Mouse (Mus musculus) heart, adult 2 months (tissue): ENCODE measurements around the gene Myadml2. TPM values are rescaled to one million over a fixed set of nuclear protein-coding genes. Genes with fewer than 3 reads are reported as not detected.

Experiments used
- DNase-seq, 2 experiments: peaks; one replicate each; pipeline ENCODE4 v3.0.0; 2021
- H3K27ac ChIP-seq: fragments of 200-600 bp; 2 replicates; pipeline ENCODE4 v1.8.1; 2022
- H3K27me3 ChIP-seq: fragments of 200-500 bp; 2 replicates; pipeline ENCODE4 v1.6.1; 2012; ENCODE audit warnings: mild to moderate bottlenecking, low read length, inconsistent platforms, mixed read lengths; ENCODE audit not compliant: control insufficient read depth, insufficient read depth
- H3K36me3 ChIP-seq: fragments of 200-500 bp; 2 replicates; pipeline ENCODE4 v1.6.1; 2012; ENCODE audit warnings: low read length, inconsistent platforms; ENCODE audit not compliant: control insufficient read depth, insufficient read depth
- H3K4me1 ChIP-seq: fragments of 200-500 bp; 2 replicates; pipeline ENCODE4 v1.6.1; 2011; ENCODE audit warnings: low read length; ENCODE audit not compliant: control insufficient read depth, insufficient read depth
- H3K4me3 ChIP-seq: fragments of 200-600 bp; 2 replicates; pipeline ENCODE4 v1.8.1; 2022
- H3K79me2 ChIP-seq: fragments of 200-500 bp; replicated peaks from 2 replicates; pipeline ENCODE4 v1.6.1; 2012; ENCODE audit warnings: mild to moderate bottlenecking, inconsistent platforms, low read length, moderate library complexity, mixed read lengths; ENCODE audit not compliant: control insufficient read depth, insufficient read depth
- H3K9ac ChIP-seq: fragments of 200-500 bp; 2 replicates; pipeline ENCODE4 v1.6.1; 2012; ENCODE audit warnings: low read depth, mild to moderate bottlenecking, control low read depth, inconsistent platforms, low read length, mixed read lengths
- CTCF ChIP-seq: fragments of 200-600 bp; IDR thresholded peaks from 2 replicates; pipeline ENCODE4 v1.8.1; 2022; ENCODE audit warnings: antibody characterized with exemption, mild to moderate bottlenecking, moderate library complexity
- EP300 ChIP-seq: fragments of 200-500 bp; IDR thresholded peaks from 2 replicates; pipeline ENCODE4 v1.6.1; 2011; ENCODE audit warnings: low read depth, low read length, control low read depth; ENCODE audit not compliant: insufficient read depth
- POLR2A ChIP-seq: fragments of 200-500 bp; IDR thresholded peaks from 2 replicates; pipeline ENCODE4 v1.6.1; 2011; ENCODE audit warnings: mild to moderate bottlenecking, low read depth, low read length, control low read depth; ENCODE audit not compliant: insufficient read depth
- WGBS: fragments of 180-500 bp; shearing (Covaris S2); methylation state at CpG from one replicate; pipeline ENCODE4 v1.1.7; 2018; 5-methylcytosine and 5-hydroxymethylcytosine counted together
- intact Hi-C: fragments of 180-260 bp; cut with DNase I; formaldehyde crosslinking; loops from one replicate; pipeline ENCODE4 v1.15.1; 2025
- polyA plus RNA-seq: library from polyadenylated mRNA; depleted of rRNA; stranded (reverse); fragments of >200 nt; gene quantifications from 2 replicates; pipeline ENCODE4 v1.2.3, GENCODE M21; 2012
- total RNA-seq, 2 experiments: library from RNA; stranded (reverse); gene quantifications; 2 replicates each; pipeline ENCODE4 v1.2.3; 2021

Gene Myadml2
- total and polyA plus RNA-seq, 3 experiments: 55.1 to 87.3 (median 77.6) TPM

DNA sequence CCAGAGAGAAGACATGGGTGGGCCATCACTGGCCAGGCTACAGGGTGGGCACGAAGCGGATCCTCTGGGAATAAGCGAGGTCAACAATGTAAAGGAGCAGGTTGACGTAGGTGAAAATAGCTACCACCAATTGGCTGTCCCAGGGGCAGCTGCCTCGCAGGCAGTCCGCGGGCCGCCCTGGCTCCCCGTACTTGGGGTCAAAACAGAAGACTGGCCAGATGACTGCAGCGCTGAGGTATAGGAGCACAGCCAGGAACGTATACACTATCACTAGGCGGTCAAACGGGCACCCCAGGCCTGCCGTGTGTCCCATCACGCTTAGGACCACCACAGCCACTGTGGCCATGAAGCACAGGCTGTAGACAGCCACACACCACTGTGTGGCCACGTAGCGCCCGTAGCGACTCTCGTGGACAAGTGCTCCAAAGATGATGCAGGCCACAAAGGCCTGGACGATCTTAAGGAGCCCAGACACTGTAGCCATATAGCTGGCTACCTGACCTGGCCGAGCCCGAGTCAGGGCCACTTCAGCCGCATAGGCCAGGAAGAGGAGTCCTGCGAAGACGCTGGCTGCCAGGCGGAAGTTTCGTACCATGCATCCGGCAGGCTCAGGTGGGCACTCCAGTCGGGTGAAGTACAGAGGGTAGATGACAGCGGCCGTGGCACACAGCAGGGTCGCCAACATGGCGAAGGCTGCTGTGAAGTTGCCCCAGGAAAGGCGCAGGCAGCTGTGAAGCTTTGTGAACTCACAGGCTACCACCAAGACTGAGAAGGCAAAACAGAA lies 719 bp downstream of the Myadml2 start:
- intact Hi-C loops: no loop called here
- H3K27me3 ChIP-seq: no peaks in the 10 kb centered on the region
- TF ChIP-seq POLR2A: no peak; the same call in 1 of the 2 replicates
- TF ChIP-seq CTCF: no peak
- TF ChIP-seq EP300: no peak
- H3K27ac ChIP-seq: peak overlapping the region; percentile 88
- 58% methylated on average over 35 of the region's 35 CpGs for WGBS
- DNase-seq: no peak
- H3K36me3 ChIP-seq: no peaks in the 10 kb centered on the region; the same call in 1 of the 2 replicates
- peaks cover 2% of the 10 kb centered on the region; the same call in 1 of the 2 replicates for H3K4me1 ChIP-seq
- H3K79me2 ChIP-seq: no peaks in the 10 kb centered on the region
- peak overlapping the region; percentile 82 for H3K9ac ChIP-seq
- peak overlapping the region; percentile 62 for H3K4me3 ChIP-seq

DNA sequence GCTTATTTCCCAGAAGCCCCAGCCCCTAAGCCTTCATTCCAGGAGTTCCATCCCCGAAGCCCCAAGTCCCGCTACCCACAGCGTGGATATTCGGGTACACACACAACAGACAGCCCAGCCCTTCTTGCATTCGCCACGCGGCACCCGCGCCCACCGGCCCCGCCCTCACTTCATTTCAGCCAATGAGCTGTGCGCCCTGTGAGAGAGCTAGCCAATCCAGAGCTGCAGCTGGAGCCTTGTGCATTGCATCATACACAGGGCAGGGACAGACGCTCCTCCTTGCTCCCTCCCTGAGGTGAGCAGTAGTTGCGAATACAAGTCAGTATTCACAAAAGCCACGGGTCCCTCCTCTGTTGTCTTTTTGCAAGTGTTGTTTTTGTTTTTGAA lies 4.4 kb downstream of the Myadml2 start, which contains the start of gene Pycr1:
Pycr1 (minus strand) TSS at position 169 of the 387 bp plus-strand sequence.
- peak; percentile 93 to 95 for DNase-seq
- no peaks in the 10 kb centered on the region for H3K27me3 ChIP-seq
- no peak within 1 kb of the TSS for H3K27ac ChIP-seq
- H3K4me3 ChIP-seq: peak within 1 kb of the TSS; percentile 59
- no peaks in the 10 kb centered on the region for H3K36me3 ChIP-seq
- under 1% methylated on average over 15 of the region's 15 CpGs for WGBS
- H3K9ac ChIP-seq: peak within 1 kb of the TSS; percentile 7
- H3K4me1 ChIP-seq: peaks cover 2% of the 10 kb centered on the region; the same call in 1 of the 2 replicates
- H3K79me2 ChIP-seq: no peaks in the 10 kb centered on the region
- TF ChIP-seq POLR2A (peak; percentile 56), EP300 (no peak), CTCF (no peak)
- intact Hi-C loops: no loop called here

DNA sequence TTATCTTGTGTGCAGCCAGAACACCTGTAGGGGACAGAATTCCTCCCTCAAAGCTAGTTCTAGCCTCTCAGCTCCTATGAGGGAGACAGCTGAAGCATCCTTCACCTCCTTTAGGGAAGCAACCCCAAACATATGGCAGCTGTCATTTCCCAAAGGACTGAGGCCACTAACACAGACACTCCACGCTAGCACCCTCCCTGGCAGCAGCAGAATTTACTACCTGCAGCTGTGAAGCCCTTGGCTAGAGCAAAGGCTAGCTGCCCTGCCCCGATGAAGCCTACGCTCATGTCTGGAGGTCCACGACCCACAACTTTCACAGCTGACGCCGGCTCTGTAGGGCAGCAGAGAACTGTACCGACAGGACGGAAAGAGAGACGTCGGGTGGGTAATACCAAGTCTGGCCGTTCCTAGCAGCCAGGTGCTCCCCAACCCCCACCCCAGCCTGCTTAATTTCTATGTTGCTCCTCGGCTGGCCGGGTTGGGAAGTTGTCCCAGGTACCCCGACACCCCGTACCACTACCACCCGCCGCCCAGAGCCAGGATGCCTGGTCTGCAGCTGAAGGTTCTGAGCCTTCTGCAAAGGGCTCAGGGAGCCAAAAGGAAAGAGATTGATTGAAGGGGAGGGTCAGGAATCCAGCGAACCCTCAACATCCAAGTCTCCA lies 4.9 kb downstream of the Myadml2 start:
- peak overlapping the region; percentile 59 for H3K4me3 ChIP-seq
- no peaks in the 10 kb centered on the region for H3K36me3 ChIP-seq
- no peaks in the 10 kb centered on the region for H3K27me3 ChIP-seq
- H3K9ac ChIP-seq: peak overlapping the region; percentile 7
- H3K79me2 ChIP-seq: no peaks in the 10 kb centered on the region
- peaks cover 2% of the 10 kb centered on the region; the same call in 1 of the 2 replicates for H3K4me1 ChIP-seq
- TF ChIP-seq EP300: no peak
- TF ChIP-seq CTCF: no peak
- no peak for TF ChIP-seq POLR2A
- WGBS: 1% methylated on average over 18 of the region's 18 CpGs
- H3K27ac ChIP-seq: no peak overlapping the region
- intact Hi-C loops: no loop called here
- DNase-seq: no peak

DNA sequence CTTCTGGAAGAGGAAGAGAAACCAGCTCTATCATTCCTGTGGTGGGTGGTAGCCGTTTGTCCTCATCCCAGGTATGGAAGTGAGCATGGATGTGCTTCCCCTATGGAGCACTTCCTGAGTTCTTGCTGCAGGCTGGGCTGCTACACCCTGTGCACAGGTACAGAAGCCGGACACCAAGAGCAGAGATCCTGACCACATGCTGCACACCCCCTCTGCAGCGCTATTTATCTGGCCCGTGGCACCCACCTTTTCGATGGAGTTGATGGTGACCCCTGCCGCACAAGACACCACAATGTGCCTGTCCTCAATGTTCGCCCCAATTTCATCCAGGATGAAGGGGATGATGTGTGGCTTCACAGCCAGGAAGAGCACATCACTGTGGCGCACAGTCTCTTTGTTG lies 6.1 kb downstream of the Myadml2 start:
- no peak for TF ChIP-seq POLR2A
- no peak for TF ChIP-seq CTCF
- no peak for TF ChIP-seq EP300
- WGBS: 89% methylated on average over 8 of the region's 8 CpGs
- H3K27me3 ChIP-seq: no peaks in the 10 kb centered on the region
- H3K27ac ChIP-seq: no peak overlapping the region
- no peaks in the 10 kb centered on the region for H3K79me2 ChIP-seq
- no peak for DNase-seq
- intact Hi-C loops: no loop called here
- H3K9ac ChIP-seq: no peak overlapping the region
- no peaks in the 10 kb centered on the region for H3K36me3 ChIP-seq
- peaks cover 2% of the 10 kb centered on the region; the same call in 1 of the 2 replicates for H3K4me1 ChIP-seq
- H3K4me3 ChIP-seq: no peak overlapping the region

DNA sequence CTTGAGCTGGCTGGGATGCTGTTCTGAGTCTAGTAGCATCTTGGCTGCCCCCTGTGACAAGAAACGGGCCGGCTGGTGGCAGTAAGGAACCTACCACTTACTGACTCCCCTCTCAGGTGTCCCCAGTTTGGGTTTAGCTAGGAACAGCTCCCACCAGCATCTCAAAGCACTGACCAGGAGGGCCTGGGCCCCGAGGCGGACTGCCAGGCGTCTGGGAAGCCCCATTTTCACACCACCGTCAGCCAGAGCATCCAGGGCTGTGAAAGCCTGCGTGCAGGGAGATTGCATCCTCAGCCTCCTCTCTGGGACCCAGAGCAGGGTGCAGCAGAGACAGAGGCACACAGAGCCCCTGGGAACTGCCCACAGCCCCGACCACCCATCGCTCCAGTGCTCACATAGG lies 6.7 kb downstream of the Myadml2 start:
- TF ChIP-seq POLR2A (no peak), EP300 (no peak), CTCF (no peak)
- Histone ChIP-seq H3K4me3 (no peak overlapping the region), H3K79me2 (no peaks in the 10 kb centered on the region), H3K9ac (no peak overlapping the region), H3K4me1 (peaks cover 2% of the 10 kb centered on the region; the same call in 1 of the 2 replicates), H3K36me3 (no peaks in the 10 kb centered on the region), H3K27ac (no peak overlapping the region), H3K27me3 (no peaks in the 10 kb centered on the region)
- no peak for DNase-seq
- intact Hi-C loops: no loop called here
- WGBS: 74% methylated on average over 9 of the region's 9 CpGs
